Mouse (Mus musculus): Measurements from ENCODE around the gene Gm47985. TPM values are rescaled to one million over a fixed set of nuclear protein-coding genes. Genes with fewer than 3 reads are reported as not detected.
"Not testable (repeated sequence)": the region's sequence is repeated elsewhere in the genome, so short reads cannot be mapped to it uniquely, and the experiment has no call there.

Gene Gm47985
- total and polyA plus RNA-seq, 3 experiments: not detected

DNA sequence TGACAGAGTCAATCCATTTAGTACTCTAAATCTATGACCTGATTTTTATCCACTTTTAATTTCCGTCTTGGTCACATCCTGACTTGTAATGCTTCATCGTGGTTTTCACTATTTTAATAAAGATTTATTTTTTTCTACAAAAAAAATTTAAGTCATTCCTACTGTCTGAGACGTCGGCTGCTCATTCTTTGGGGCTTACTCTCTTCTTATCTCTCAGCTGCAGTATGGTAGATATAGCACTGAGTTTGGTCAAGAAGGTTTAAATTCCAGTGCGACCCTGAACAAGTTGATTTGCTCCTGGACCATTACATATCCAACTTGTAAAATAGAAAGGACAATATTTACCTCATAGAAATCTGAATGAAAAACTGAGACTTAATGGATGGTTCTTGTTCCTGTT, 29.3 kb downstream of the Gm47985 start:
- H3K27ac ChIP-seq (ENCODE audit: insufficient read depth, low read depth); H3K79me2 ChIP-seq (replicated peaks; ENCODE audit: control insufficient read depth, extremely low read depth, insufficient read depth, poor library complexity, severe bottlenecking); in situ Hi-C loops (cut with MboI; ENCODE audit: low pct_ligation_motif_present, low pct_unique_long_range_greater_than_20kb, low sequenced_read_pairs); H3K4me2 ChIP-seq (ENCODE audit: insufficient read depth, low read depth, poor library complexity, severe bottlenecking); H3K4me3 ChIP-seq (replicated peaks in 1 of 3; ENCODE audit: low read depth in 2 of 3, low read length in 2 of 3, poor library complexity in 1 of 3); H3K36me3 ChIP-seq (replicated peaks in 1 of 2; ENCODE audit: control insufficient read depth in 1 of 2, insufficient read depth in 1 of 2, low read length in 1 of 2); H3K9me3 ChIP-seq (replicated peaks; ENCODE audit: low read length); H3K27me3 ChIP-seq (replicated peaks); dilution Hi-C loops (cut with MboI; ENCODE audit: extremely low pct_ligation_motif_present, extremely low pct_unique_long_range_greater_than_20kb, low sequenced_read_pairs); DNase-seq (ENCODE audit: extremely low read depth); H3K9ac ChIP-seq (ENCODE audit: insufficient read depth, low read depth): not testable (repeated sequence)
- peaks cover 0 to 12% of the 10 kb centered on the region in 2 experiments; a peak in 2 of 4 replicates for H3K4me1 ChIP-seq (ENCODE audit: control insufficient read depth in 1 of 2, insufficient read depth in 2 of 2)

DNA sequence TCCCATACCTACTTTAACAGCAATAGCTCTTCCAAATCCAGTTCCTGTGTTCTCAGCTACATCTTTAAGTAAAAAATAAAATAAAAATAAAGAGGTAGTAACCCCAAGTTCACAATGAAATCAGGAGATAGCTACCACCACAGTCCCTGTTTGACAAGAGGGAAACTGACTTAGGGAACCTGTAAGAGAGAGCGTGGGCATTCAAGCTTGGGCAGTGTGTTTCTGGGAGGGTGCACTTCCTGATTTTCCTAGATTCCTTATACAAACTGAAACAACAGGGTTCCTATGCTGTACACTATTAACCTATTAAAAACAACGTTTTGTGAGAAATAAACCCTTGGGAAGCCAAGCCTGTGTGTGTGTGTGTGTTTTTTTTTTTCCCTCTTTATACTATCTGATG, 32.5 kb downstream of the Gm47985 start:
- H3K27ac ChIP-seq (ENCODE audit: insufficient read depth, low read depth): no peak overlapping the region
- dilution Hi-C loops (cut with MboI; ENCODE audit: extremely low pct_ligation_motif_present, extremely low pct_unique_long_range_greater_than_20kb, low sequenced_read_pairs): no loop called here

DNA sequence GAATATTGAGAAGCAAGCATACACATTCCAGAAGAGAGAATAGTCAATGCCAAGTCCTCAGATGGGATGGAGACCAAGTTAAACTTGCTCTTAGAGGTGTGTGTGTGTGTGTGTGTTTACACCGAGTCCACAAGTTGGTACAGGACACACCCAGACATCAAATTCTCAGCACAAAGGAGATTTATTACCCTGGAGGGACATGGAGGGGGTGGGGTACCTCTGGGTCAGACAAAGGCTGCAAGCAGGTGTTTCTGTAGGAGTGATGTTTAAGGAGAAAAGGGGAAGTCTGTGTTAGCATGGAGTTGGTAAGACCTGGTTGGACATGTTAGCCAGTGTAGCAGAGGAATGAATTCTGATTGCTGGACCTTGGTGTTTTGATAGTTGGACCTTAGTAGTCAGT, 33.6 kb downstream of the Gm47985 start:
- Histone ChIP-seq H3K9ac (ENCODE audit: insufficient read depth, low read depth) (no peak overlapping the region), H3K9me3 (replicated peaks; ENCODE audit: low read length) (no peaks in the 10 kb centered on the region), H3K27ac (ENCODE audit: insufficient read depth, low read depth) (no peak overlapping the region), H3K4me3 (replicated peaks in 1 of 3; ENCODE audit: low read depth in 2 of 3, low read length in 2 of 3, poor library complexity in 1 of 3) (no peak overlapping the region), H3K79me2 (replicated peaks; ENCODE audit: control insufficient read depth, extremely low read depth, insufficient read depth, poor library complexity, severe bottlenecking) (no peaks in the 10 kb centered on the region), H3K27me3 (replicated peaks) (no peaks in the 10 kb centered on the region), H3K4me1 (ENCODE audit: control insufficient read depth in 1 of 2, insufficient read depth in 2 of 2) (peaks cover 2 to 22% of the 10 kb centered on the region in 2 experiments; a peak in 2 of 4 replicates), H3K4me2 (ENCODE audit: insufficient read depth, low read depth, poor library complexity, severe bottlenecking) (no peak overlapping the region), H3K36me3 (replicated peaks in 1 of 2; ENCODE audit: control insufficient read depth in 1 of 2, insufficient read depth in 1 of 2, low read length in 1 of 2) (no peaks in the 10 kb centered on the region)
- DNase-seq (ENCODE audit: extremely low read depth): no peak
- in situ Hi-C loops (cut with MboI; ENCODE audit: low pct_ligation_motif_present, low pct_unique_long_range_greater_than_20kb, low sequenced_read_pairs): no loop called here
- TF ChIP-seq BHLHE40 (IDR thresholded peaks at IDR 0.05; ENCODE audit: low read depth, low read length) (no peak), CHD2 (IDR thresholded peaks at IDR 0.05; ENCODE audit: low read length) (no peak), ETS1 (conservative IDR thresholded peaks at IDR 0.05; ENCODE audit: low read depth, low read length) (no peak), JUN (IDR thresholded peaks at IDR 0.05; ENCODE audit: insufficient read depth, low read depth, low read length) (no peak), KAT2A (IDR thresholded peaks at IDR 0.05; ENCODE audit: insufficient replicate concordance, low read length) (no peak), MEF2A (IDR thresholded peaks at IDR 0.05; ENCODE audit: borderline replicate concordance, low read depth, low read length) (no peak), NRF1 (IDR thresholded peaks at IDR 0.05; ENCODE audit: low read depth, low read length) (no peak), ZC3H11A (IDR thresholded peaks at IDR 0.05; ENCODE audit: low read depth, low read length) (no peak)
- dilution Hi-C loops (cut with MboI; ENCODE audit: extremely low pct_ligation_motif_present, extremely low pct_unique_long_range_greater_than_20kb, low sequenced_read_pairs): no loop called here

More for the DNA sequence above, 32.5 kb downstream of the Gm47985 start:
- Histone ChIP-seq H3K9ac (ENCODE audit: insufficient read depth, low read depth) (no peak overlapping the region), H3K36me3 (replicated peaks in 1 of 2; ENCODE audit: control insufficient read depth in 1 of 2, insufficient read depth in 1 of 2, low read length in 1 of 2) (no peaks in the 10 kb centered on the region), H3K4me2 (ENCODE audit: insufficient read depth, low read depth, poor library complexity, severe bottlenecking) (no peak overlapping the region), H3K27me3 (replicated peaks) (no peaks in the 10 kb centered on the region), H3K4me1 (ENCODE audit: control insufficient read depth in 1 of 2, insufficient read depth in 2 of 2) (peaks cover 2 to 22% of the 10 kb centered on the region in 2 experiments; a peak in 2 of 4 replicates), H3K4me3 (replicated peaks in 1 of 3; ENCODE audit: low read depth in 2 of 3, low read length in 2 of 3, poor library complexity in 1 of 3) (no peak overlapping the region), H3K79me2 (replicated peaks; ENCODE audit: control insufficient read depth, extremely low read depth, insufficient read depth, poor library complexity, severe bottlenecking) (no peaks in the 10 kb centered on the region), H3K9me3 (replicated peaks; ENCODE audit: low read length) (no peaks in the 10 kb centered on the region)
- no peak for DNase-seq (ENCODE audit: extremely low read depth)
- no peak for TF ChIP-seq MEF2A (IDR thresholded peaks at IDR 0.05; ENCODE audit: borderline replicate concordance, low read depth, low read length)
- in situ Hi-C loops (cut with MboI; ENCODE audit: low pct_ligation_motif_present, low pct_unique_long_range_greater_than_20kb, low sequenced_read_pairs): no loop called here
